Mouse (Mus musculus) MEL (cell line): ENCODE measurements at regions not wholly inside any gene's neighbourhood (a gene's known extent, or its start where the extent isn't known, plus 50 kb on each side); places are given as distances from the start of the nearest gene placed in this dataset.

Source experiments
- DNase-seq: peaks from one replicate; pipeline ENCODE4 v3.0.0; 2011; ENCODE audit warnings: low read depth, low spot score
- H3K27ac ChIP-seq: 2 replicates; pipeline ENCODE4 v1.5.1; 2012; ENCODE audit warnings: low read depth, mild to moderate bottlenecking, control low read depth, low read length, moderate library complexity; ENCODE audit not compliant: control insufficient read depth
- H3K27me3 ChIP-seq, 2 experiments: fragments of 150-350 bp in 1 of 2; sonication (generic) in 1 of 2; 2 replicates each; pipeline ENCODE4 v1.6.1; 2012; ENCODE audit warnings: low read length in 2 of 2, mild to moderate bottlenecking in 2 of 2, improper control_type of control experiment in 1 of 2, moderate library complexity in 1 of 2; ENCODE audit not compliant: insufficient read depth in 2 of 2, control insufficient read depth in 1 of 2
- H3K36me3 ChIP-seq, 2 experiments: 2 replicates each; pipeline ENCODE4 v1.6.1; 2012 to 2014; ENCODE audit warnings: low read length in 2 of 2, improper control_type of control experiment in 1 of 2, inconsistent platforms in 1 of 2, mild to moderate bottlenecking in 1 of 2; ENCODE audit not compliant: insufficient read depth in 2 of 2, control insufficient read depth in 1 of 2
- H3K4me1 ChIP-seq, 2 experiments: fragments of 150-350 bp in 1 of 2; sonication (generic) in 1 of 2; 2 replicates each; pipeline ENCODE4 v1.6.1; 2012; ENCODE audit warnings: low read length in 2 of 2, improper control_type of control experiment in 1 of 2, mild to moderate bottlenecking in 1 of 2; ENCODE audit not compliant: insufficient read depth in 2 of 2, control insufficient read depth in 1 of 2
- H3K4me3 ChIP-seq, 2 experiments: fragments of 150-350 bp in 1 of 2; sonication (generic) in 1 of 2; 2 replicates each; pipeline ENCODE4 v1.5.1; 2012; ENCODE audit warnings: low read depth in 2 of 2, low read length in 2 of 2, mild to moderate bottlenecking in 2 of 2, moderate library complexity in 2 of 2, control low read depth in 1 of 2, improper control_type of control experiment in 1 of 2; ENCODE audit not compliant: control insufficient read depth in 1 of 2, insufficient read depth in 1 of 2
- H3K79me2 ChIP-seq: 2 replicates; pipeline ENCODE4 v1.6.1; 2012; ENCODE audit warnings: mild to moderate bottlenecking, low read length, moderate library complexity; ENCODE audit not compliant: control insufficient read depth, poor library complexity, insufficient read depth
- H3K9ac ChIP-seq: 2 replicates; pipeline ENCODE4 v1.6.1; 2012; ENCODE audit warnings: low read depth, mild to moderate bottlenecking, control low read depth, low read length, moderate library complexity; ENCODE audit not compliant: control insufficient read depth, poor library complexity, severe bottlenecking
- H3K9me3 ChIP-seq: fragments of 150-350 bp; sonication (generic); replicated peaks from 2 replicates; pipeline ENCODE4 v1.6.1; 2012; ENCODE audit warnings: mild to moderate bottlenecking, low read length, improper control_type of control experiment, moderate library complexity; ENCODE audit not compliant: insufficient read depth
- BHLHE40 ChIP-seq: IDR thresholded peaks from 2 replicates; pipeline ENCODE4 v1.6.1; 2012; ENCODE audit warnings: low read depth, mild to moderate bottlenecking, inconsistent platforms, low read length, improper control_type of control experiment, borderline replicate concordance
- CTCF ChIP-seq, 3 experiments: IDR thresholded peaks in 2 of 3; conservative IDR thresholded peaks in 1 of 3; 2 replicates each; pipeline ENCODE4 v1.5.1; 2011 to 2012; ENCODE audit warnings: low read length in 3 of 3, low read depth in 2 of 3, mild to moderate bottlenecking in 2 of 3, improper control_type of control experiment in 1 of 3, inconsistent platforms in 1 of 3, mixed read lengths in 1 of 3, moderate library complexity in 1 of 3; ENCODE audit not compliant: control insufficient read depth in 1 of 3, insufficient read depth in 1 of 3, poor library complexity in 1 of 3, severe bottlenecking in 1 of 3
- ELF1 ChIP-seq: IDR thresholded peaks from 2 replicates; pipeline ENCODE4 v1.6.1; 2014; ENCODE audit warnings: low read depth, mild to moderate bottlenecking, inconsistent platforms, low read length, improper control_type of control experiment, moderate library complexity
- GABPA ChIP-seq: IDR thresholded peaks from 2 replicates; pipeline ENCODE4 v1.6.1; 2012; ENCODE audit warnings: low read depth, mild to moderate bottlenecking, inconsistent platforms, low read length, improper control_type of control experiment, moderate library complexity
- GATA1 ChIP-seq: IDR thresholded peaks from 2 replicates; pipeline ENCODE4 v1.6.1; 2011; ENCODE audit warnings: low read depth, low read length, improper control_type of control experiment
- KAT2A ChIP-seq: conservative IDR thresholded peaks from 2 replicates; pipeline ENCODE4 v1.6.1; 2012; ENCODE audit warnings: low read depth, low read length, improper control_type of control experiment, inconsistent platforms
- MAX ChIP-seq: IDR thresholded peaks from 2 replicates; pipeline ENCODE4 v1.6.1; 2011; ENCODE audit warnings: low read length, improper control_type of control experiment
- MAZ ChIP-seq: IDR thresholded peaks from 2 replicates; pipeline ENCODE4 v1.6.1; 2012; ENCODE audit warnings: low read depth, mild to moderate bottlenecking, inconsistent platforms, low read length, improper control_type of control experiment
- MXI1 ChIP-seq: IDR thresholded peaks from 2 replicates; pipeline ENCODE4 v1.6.1; 2011; ENCODE audit warnings: mild to moderate bottlenecking, low read depth, low read length, improper control_type of control experiment
- MYC ChIP-seq: IDR thresholded peaks from 2 replicates; pipeline ENCODE4 v1.6.1; 2011; ENCODE audit warnings: low read depth, mild to moderate bottlenecking, low read length, improper control_type of control experiment, moderate library complexity
- POLR2AphosphoS2 ChIP-seq: IDR thresholded peaks from 2 replicates; pipeline ENCODE4 v1.6.1; 2011; ENCODE audit warnings: low read length, improper control_type of control experiment
- POLR2AphosphoS5 ChIP-seq: IDR thresholded peaks from 2 replicates; pipeline ENCODE4 v1.6.1; 2012; ENCODE audit warnings: low read depth, borderline replicate concordance, mild to moderate bottlenecking, inconsistent platforms, low read length, moderate library complexity, mixed read lengths
- RCOR1 ChIP-seq: IDR thresholded peaks from 2 replicates; pipeline ENCODE4 v1.6.1; 2012; ENCODE audit warnings: low read depth, mild to moderate bottlenecking, inconsistent platforms, low read length, improper control_type of control experiment
- SIN3A ChIP-seq: IDR thresholded peaks from 2 replicates; pipeline ENCODE4 v1.6.1; 2012; ENCODE audit warnings: low read length, improper control_type of control experiment, inconsistent platforms
- TBP ChIP-seq: IDR thresholded peaks from 2 replicates; pipeline ENCODE4 v1.8.0; 2011; ENCODE audit warnings: low read depth, low read length, improper control_type of control experiment
- USF2 ChIP-seq, 2 experiments: IDR thresholded peaks; 2 replicates each; pipeline ENCODE4 v1.6.1; 2011 to 2012; ENCODE audit warnings: improper control_type of control experiment in 2 of 2, low read length in 2 of 2, borderline replicate concordance in 1 of 2, inconsistent platforms in 1 of 2, low read depth in 1 of 2, mild to moderate bottlenecking in 1 of 2; ENCODE audit not compliant: insufficient read depth in 1 of 2
- ZC3H11A ChIP-seq: IDR thresholded peaks from 2 replicates; pipeline ENCODE4 v1.6.1; 2012; ENCODE audit warnings: low read depth, mild to moderate bottlenecking, inconsistent platforms, low read length, improper control_type of control experiment
- ZKSCAN1 ChIP-seq: IDR thresholded peaks from 2 replicates; pipeline ENCODE4 v1.6.1; 2012; ENCODE audit warnings: low read depth, mild to moderate bottlenecking, inconsistent platforms, low read length, improper control_type of control experiment, moderate library complexity

DNA sequence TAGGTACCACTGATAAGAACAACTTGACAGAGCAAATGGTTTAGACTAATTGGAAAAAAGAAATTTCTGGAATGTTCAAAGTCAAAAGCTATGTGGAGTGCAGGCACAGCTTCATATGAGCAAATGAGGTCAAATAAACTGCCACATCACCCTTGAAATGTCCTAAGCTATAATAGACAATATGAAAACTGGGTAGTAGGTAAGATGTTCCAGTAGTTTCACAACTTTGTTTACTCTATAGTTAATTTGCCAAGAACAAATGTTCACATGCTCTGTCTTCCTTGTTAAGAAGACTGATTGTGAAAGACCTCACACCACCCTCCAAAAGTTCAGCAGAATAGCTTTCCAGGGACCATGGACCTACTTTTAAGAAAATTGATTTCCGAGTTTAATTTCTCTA, 301.7 kb upstream of the Rarb start:
- Histone ChIP-seq H3K79me2 (no peaks in the 10 kb centered on the region), H3K36me3 (no peaks in the 10 kb centered on the region), H3K27me3 (no peaks in the 10 kb centered on the region)
- DNase-seq: no peak
- TF ChIP-seq GABPA (no peak), SIN3A (no peak), ZKSCAN1 (no peak)
- TF ChIP-seq, all 39 proteins: peak for 0
- H3K9ac ChIP-seq: no peak overlapping the region
- H3K27ac ChIP-seq: no peak overlapping the region
- no peaks in the 10 kb centered on the region for H3K9me3 ChIP-seq
- H3K4me1 ChIP-seq: no peaks in the 10 kb centered on the region
- no peak overlapping the region for H3K4me3 ChIP-seq

DNA sequence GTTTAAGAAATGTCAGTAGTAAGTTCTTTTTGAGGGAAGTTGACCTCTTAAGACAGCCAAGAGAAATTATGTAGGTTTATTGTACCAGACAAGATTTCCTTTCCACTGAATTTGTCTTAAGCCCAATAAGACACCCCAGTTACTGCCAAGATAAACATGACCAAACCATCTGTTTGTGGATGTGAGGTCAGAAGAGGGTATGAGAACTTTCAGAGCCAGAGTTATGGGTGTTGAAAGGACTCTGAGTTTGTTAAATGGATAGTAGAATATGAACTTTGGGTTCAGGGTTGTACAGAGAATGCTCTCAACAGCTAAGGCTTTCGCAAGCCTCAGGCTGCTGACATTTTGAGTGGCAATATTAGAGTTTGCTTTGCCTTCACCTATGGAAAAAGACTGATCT, 287.7 kb upstream of the Rarb start:
- no peak overlapping the region for H3K4me3 ChIP-seq
- TF ChIP-seq POLR2AphosphoS5 (no peak), GATA1 (no peak), ELF1 (no peak), KAT2A (no peak), USF2 (IDR thresholded peaks at IDR 0.05; ENCODE audit: borderline replicate concordance in 1 of 2, insufficient read depth in 1 of 2, low read depth in 1 of 2, low read length in 2 of 2) (no peak), MAZ (no peak), ZKSCAN1 (no peak), MAX (no peak), TBP (no peak), RCOR1 (no peak)
- no peak for DNase-seq
- H3K36me3 ChIP-seq: no peaks in the 10 kb centered on the region
- no peaks in the 10 kb centered on the region for H3K79me2 ChIP-seq
- H3K9me3 ChIP-seq: no peaks in the 10 kb centered on the region
- H3K27me3 ChIP-seq: no peaks in the 10 kb centered on the region
- H3K27ac ChIP-seq: no peak overlapping the region
- H3K9ac ChIP-seq: no peak overlapping the region
- no peaks in the 10 kb centered on the region for H3K4me1 ChIP-seq

DNA sequence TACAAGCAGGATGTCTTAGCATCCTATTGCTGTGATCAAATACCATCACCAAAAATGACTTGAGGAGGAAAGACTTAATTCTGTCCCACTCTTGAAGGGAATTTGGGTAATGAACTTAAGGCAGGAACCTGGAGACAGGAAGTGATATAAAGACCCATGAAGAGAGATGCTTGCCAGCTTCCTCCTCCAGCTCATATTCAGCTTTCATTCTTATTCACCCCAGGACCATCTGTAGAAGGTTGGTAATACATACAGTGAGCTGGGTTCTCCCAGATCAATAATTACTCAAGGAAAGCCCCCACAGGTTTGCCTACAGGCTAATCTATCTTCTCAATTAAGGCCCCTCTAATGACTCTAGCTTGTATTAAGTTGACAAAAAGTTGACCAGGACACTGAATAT, 283.5 kb upstream of the Rarb start:
- Histone ChIP-seq H3K9me3 (no peaks in the 10 kb centered on the region), H3K4me3 (no peak overlapping the region), H3K36me3 (no peaks in the 10 kb centered on the region), H3K27ac (no peak overlapping the region), H3K79me2 (no peaks in the 10 kb centered on the region), H3K4me1 (no peaks in the 10 kb centered on the region), H3K9ac (no peak overlapping the region), H3K27me3 (no peaks in the 10 kb centered on the region)
- TF ChIP-seq MXI1: no peak
- no peak for TF ChIP-seq BHLHE40
- TF ChIP-seq MYC: no peak
- TF ChIP-seq POLR2AphosphoS2: no peak
- TF ChIP-seq ZC3H11A: no peak
- no peak for TF ChIP-seq SIN3A
- TF ChIP-seq CTCF (IDR thresholded peaks at IDR 0.05 in 2 of 3, conservative IDR thresholded peaks at IDR 0.05 in 1 of 3; ENCODE audit: control insufficient read depth in 1 of 3, insufficient read depth in 1 of 3, low read depth in 2 of 3, low read length in 3 of 3, poor library complexity in 1 of 3, severe bottlenecking in 1 of 3): no peak
- no peak for DNase-seq
